Mouse (Mus musculus): ENCODE results near the gene Prkra. TPM values are rescaled to one million over a fixed set of nuclear protein-coding genes. Genes with fewer than 3 reads are reported as not detected.

Prkra gene
- total and polyA plus RNA-seq, 3 experiments: 18.8 to 21.5 TPM; not detected in 1

- peak; percentile 13 for DNase-seq (ENCODE audit: low read depth, low spot score)
- Histone ChIP-seq H3K36me3 (ENCODE audit: control insufficient read depth in 1 of 2, insufficient read depth in 2 of 2, low read length in 2 of 2) (no peaks in the 10 kb centered on the region), H3K27me3 (ENCODE audit: control insufficient read depth in 1 of 2, insufficient read depth in 2 of 2, low read length in 2 of 2) (no peaks in the 10 kb centered on the region), H3K79me2 (ENCODE audit: control insufficient read depth, insufficient read depth, low read length, poor library complexity) (no peaks in the 10 kb centered on the region), H3K4me3 (ENCODE audit: control insufficient read depth in 1 of 2, insufficient read depth in 1 of 2, low read depth in 2 of 2, low read length in 2 of 2) (no peak overlapping the region), H3K27ac (ENCODE audit: control insufficient read depth, low read depth, low read length) (no peak overlapping the region), H3K9me3 (replicated peaks; ENCODE audit: insufficient read depth, low read length) (no peaks in the 10 kb centered on the region), H3K4me1 (ENCODE audit: control insufficient read depth in 1 of 2, insufficient read depth in 2 of 2, low read length in 2 of 2) (no peaks in the 10 kb centered on the region), H3K9ac (ENCODE audit: control insufficient read depth, low read depth, low read length, poor library complexity, severe bottlenecking) (no peak overlapping the region)
- TF ChIP-seq MYB (IDR thresholded peaks at IDR 0.05; ENCODE audit: low read depth, low read length) (no peak), RAD21 (IDR thresholded peaks at IDR 0.05; ENCODE audit: low read depth, low read length) (peak; percentile 17; the same call in 1 of the 2 replicates), SMC3 (IDR thresholded peaks at IDR 0.05; ENCODE audit: low read depth, low read length) (no peak), CTCF (IDR thresholded peaks at IDR 0.05 in 2 of 3, conservative IDR thresholded peaks at IDR 0.05 in 1 of 3; ENCODE audit: control insufficient read depth in 1 of 3, insufficient read depth in 1 of 3, low read depth in 2 of 3, low read length in 3 of 3, poor library complexity in 1 of 3, severe bottlenecking in 1 of 3) (peak; percentile 19 to 49 (median 41); a peak in 4 of 6 replicates), GATA1 (IDR thresholded peaks at IDR 0.05; ENCODE audit: low read depth, low read length) (no peak), MYC (IDR thresholded peaks at IDR 0.05; ENCODE audit: low read depth, low read length) (no peak)
These were observed 5.3 kb upstream of the Prkra start for GRCm38 (mm10) chr2:76653070-76653469.

- Histone ChIP-seq H3K79me2 (ENCODE audit: control insufficient read depth, insufficient read depth, low read length, poor library complexity) (no peaks in the 10 kb centered on the region), H3K9ac (ENCODE audit: control insufficient read depth, low read depth, low read length, poor library complexity, severe bottlenecking) (peak overlapping the region; percentile 63), H3K27me3 (ENCODE audit: control insufficient read depth in 1 of 2, insufficient read depth in 2 of 2, low read length in 2 of 2) (no peaks in the 10 kb centered on the region), H3K4me3 (ENCODE audit: control insufficient read depth in 1 of 2, insufficient read depth in 1 of 2, low read depth in 2 of 2, low read length in 2 of 2) (peak overlapping the region; percentile 63 to 68), H3K9me3 (replicated peaks; ENCODE audit: insufficient read depth, low read length) (no peaks in the 10 kb centered on the region), H3K27ac (ENCODE audit: control insufficient read depth, low read depth, low read length) (peak overlapping the region; percentile 22; the same call in 1 of the 2 replicates), H3K4me1 (ENCODE audit: control insufficient read depth in 1 of 2, insufficient read depth in 2 of 2, low read length in 2 of 2) (peaks cover 5 to 9% of the 10 kb centered on the region in 2 experiments), H3K36me3 (ENCODE audit: control insufficient read depth in 1 of 2, insufficient read depth in 2 of 2, low read length in 2 of 2) (peaks cover 0 to 13% of the 10 kb centered on the region in 2 experiments; a peak in 2 of 4 replicates)
- DNase-seq (ENCODE audit: low read depth, low spot score): peak; percentile 56
- no peak for TF ChIP-seq ZC3H11A (IDR thresholded peaks at IDR 0.05; ENCODE audit: low read depth, low read length)
- no peak for TF ChIP-seq MYB (IDR thresholded peaks at IDR 0.05; ENCODE audit: low read depth, low read length)
- peak; percentile 32; the same call in 1 of the 2 replicates for TF ChIP-seq HCFC1 (IDR thresholded peaks at IDR 0.05; ENCODE audit: low read depth, low read length)
- TF ChIP-seq SIN3A (IDR thresholded peaks at IDR 0.05; ENCODE audit: low read length): peak; percentile 9; the same call in 1 of the 2 replicates
- TF ChIP-seq ELF1 (IDR thresholded peaks at IDR 0.05; ENCODE audit: low read depth, low read length): 0 out of 2 replicates have a peak, but pooled peaks have one; percentile 8
These were observed 889 bp upstream of the Prkra start for GRCm38 (mm10) chr2:76648666-76649141.

- Histone ChIP-seq H3K27ac (ENCODE audit: control insufficient read depth, low read depth, low read length) (no peak overlapping the region), H3K36me3 (ENCODE audit: control insufficient read depth in 1 of 2, insufficient read depth in 2 of 2, low read length in 2 of 2) (peaks cover 0 to 13% of the 10 kb centered on the region in 2 experiments; a peak in 2 of 4 replicates), H3K9me3 (replicated peaks; ENCODE audit: insufficient read depth, low read length) (no peaks in the 10 kb centered on the region)
These were observed 360 bp downstream of the Prkra start for GRCm38 (mm10) chr2:76647441-76647869.

More at GRCm38 (mm10) chr2:76647441-76647869, 360 bp downstream of the Prkra start:
- TF ChIP-seq SIN3A (IDR thresholded peaks at IDR 0.05; ENCODE audit: low read length) (peak; percentile 49; the same call in 1 of the 2 replicates), GABPA (IDR thresholded peaks at IDR 0.05; ENCODE audit: low read depth, low read length) (no peak)
- Histone ChIP-seq H3K79me2 (ENCODE audit: control insufficient read depth, insufficient read depth, low read length, poor library complexity) (no peaks in the 10 kb centered on the region), H3K4me1 (ENCODE audit: control insufficient read depth in 1 of 2, insufficient read depth in 2 of 2, low read length in 2 of 2) (peaks cover 5 to 9% of the 10 kb centered on the region in 2 experiments), H3K4me3 (ENCODE audit: control insufficient read depth in 1 of 2, insufficient read depth in 1 of 2, low read depth in 2 of 2, low read length in 2 of 2) (peak overlapping the region; percentile 71 to 91), H3K27me3 (ENCODE audit: control insufficient read depth in 1 of 2, insufficient read depth in 2 of 2, low read length in 2 of 2) (no peaks in the 10 kb centered on the region), H3K9ac (ENCODE audit: control insufficient read depth, low read depth, low read length, poor library complexity, severe bottlenecking) (peak overlapping the region; percentile 77)
- no peak for DNase-seq (ENCODE audit: low read depth, low spot score)
